Mouse (Mus musculus) layer of hippocampus, postnatal 10 days (tissue): ENCODE data around the gene Cenpo. TPM values are rescaled to one million over a fixed set of nuclear protein-coding genes. Genes with fewer than 3 reads are reported as not detected.
"Not testable (repeated sequence)": the region's sequence is repeated elsewhere in the genome, so short reads cannot be mapped to it uniquely, and the experiment has no call there.

ENCODE experiments used
- DNase-seq, 2 experiments: peaks; one replicate each; pipeline ENCODE4 v3.0.0; 2021; ENCODE audit warnings: low spot score in 2 of 2
- long read RNA-seq: library from polyadenylated mRNA; stranded (forward); transcript quantifications from one replicate; pipeline ENCODE4 v2.0.0, GENCODE M21; 2023
- total RNA-seq, 2 experiments: library from RNA; stranded (reverse); gene quantifications; 2 replicates each; pipeline ENCODE4 v1.2.3; 2021

The Cenpo gene
- total RNA-seq: 1 to 10 TPM; 5.8 to 6.4 TPM
- long read RNA-seq, partial matches to known transcripts: 0 of 6 reads
- long read RNA-seq, other reads (novel, unspliced or antisense): 6 of 6 reads

DNA sequence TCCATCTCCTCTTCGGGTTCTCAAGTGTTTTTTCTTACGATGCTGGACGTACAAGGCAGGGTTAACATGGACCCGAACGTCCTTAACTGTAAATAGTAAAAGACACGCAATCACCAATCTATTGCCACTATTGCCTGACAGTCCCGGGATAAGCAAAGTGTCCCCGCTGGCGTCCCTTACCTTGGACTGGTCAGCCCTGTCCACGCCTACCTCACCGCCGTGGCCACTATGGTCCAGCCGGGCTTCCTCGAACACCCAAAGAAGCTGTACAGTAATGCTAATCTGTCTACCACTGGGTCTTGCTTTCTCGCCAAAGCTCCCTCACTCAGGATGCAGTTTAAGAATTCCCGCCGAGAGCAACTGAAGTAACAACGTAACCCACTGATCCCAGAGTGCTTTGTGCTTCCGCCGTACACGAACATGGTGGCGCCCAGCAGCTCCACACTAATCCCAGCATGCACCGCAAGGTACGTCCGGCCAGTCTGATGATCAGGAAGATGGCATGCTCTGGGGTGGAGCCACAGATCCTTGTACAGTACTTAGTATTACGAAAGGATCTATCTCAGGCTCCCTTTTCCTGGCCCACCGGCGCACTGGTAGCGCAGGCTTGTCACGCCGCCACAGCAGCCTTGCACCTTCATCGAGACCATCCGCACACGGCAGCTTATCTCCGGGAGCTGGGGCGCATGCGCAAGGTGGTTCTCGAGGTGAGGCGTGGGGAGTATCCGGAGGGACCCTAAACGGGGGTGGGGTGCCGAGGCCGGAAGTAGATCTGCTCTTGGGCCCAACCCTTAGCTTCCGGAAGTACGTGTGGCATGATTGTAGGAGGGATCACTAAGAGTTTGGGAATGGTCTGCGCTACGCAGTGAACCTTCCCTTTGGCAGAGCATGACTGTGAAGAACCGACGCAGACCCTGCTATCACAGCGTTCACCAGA, at the start of gene Cenpo, which contains the start of gene Ptrhd1:
Gene Cenpo, minus strand, starts transcription at position 723 of the 937 bp plus-strand sequence.
Gene Ptrhd1, plus strand, starts transcription at position 456 of the 937 bp plus-strand sequence.
- DNase-seq: peak; percentile 92 to 94

DNA sequence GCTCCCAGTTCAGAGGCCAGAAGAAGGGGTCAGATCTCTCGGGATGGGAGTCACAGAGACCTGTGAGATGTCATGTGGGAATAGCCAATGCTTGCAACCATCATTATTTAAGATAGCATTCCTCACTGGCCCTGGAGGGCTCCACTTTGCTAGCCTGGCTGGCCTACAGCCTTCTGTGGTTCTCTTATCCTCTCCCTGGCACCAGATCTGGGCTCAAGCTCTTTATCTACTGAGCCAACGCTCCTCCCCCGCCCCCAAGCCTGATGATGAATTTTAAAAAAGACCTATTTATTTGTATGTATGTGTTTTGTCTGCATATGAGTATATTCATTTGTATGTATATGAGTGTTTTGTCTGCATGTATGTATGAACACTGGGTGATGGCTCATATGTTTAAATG, 45.8 kb upstream of the Cenpo start:
- no peak for DNase-seq

GRCm38 (mm10) chr12:4278978-4279755, 45.1 kb upstream of the Cenpo start:
- no peak for DNase-seq

DNA sequence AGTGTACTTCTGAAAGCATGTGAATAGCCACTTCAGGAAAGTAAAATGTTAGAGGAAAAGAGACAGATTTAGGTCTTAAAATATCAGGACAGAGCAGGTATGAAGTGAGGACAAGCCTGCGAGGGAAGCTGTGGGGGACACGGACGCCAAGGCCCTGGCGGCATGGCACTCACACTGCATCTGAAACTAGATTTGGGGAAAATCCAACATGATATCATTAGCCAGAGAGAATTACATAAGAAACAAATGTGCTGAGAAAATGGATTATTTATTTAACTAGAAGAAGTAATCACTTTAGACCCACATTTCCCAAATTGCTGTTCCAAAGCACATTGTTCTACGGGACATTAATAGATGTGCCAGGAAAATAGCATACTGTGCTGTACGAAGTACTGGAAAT, 37.0 kb upstream of the Cenpo start:
- no peak for DNase-seq

DNA sequence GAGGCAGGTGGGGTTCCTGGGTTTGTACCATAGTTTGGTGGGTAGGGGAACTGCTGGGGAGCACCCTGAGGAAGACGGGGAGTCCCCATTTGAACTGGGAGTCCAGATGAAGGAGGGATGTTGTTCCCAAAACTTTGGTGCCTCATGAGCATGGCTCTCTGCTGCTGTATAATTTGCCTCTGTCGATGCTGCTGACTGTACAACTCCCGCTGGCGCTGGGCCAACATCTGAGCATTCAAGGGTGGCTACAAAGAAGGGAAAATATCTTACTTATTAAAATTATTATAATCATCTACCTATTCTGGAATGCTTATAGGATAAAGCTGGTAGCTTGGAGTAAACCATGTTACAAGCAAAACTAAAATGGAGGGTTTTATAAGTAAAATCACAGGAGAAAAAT, 33.7 kb upstream of the Cenpo start:
- DNase-seq: peak in 1 of 2 experiments; percentile 20

- no peak for DNase-seq
These were observed 18.9 kb upstream of the Cenpo start for GRCm38 (mm10) chr12:4252742-4253655.

- DNase-seq: no peak
These were observed 15.7 kb upstream of the Cenpo start for GRCm38 (mm10) chr12:4249786-4250185.

DNA sequence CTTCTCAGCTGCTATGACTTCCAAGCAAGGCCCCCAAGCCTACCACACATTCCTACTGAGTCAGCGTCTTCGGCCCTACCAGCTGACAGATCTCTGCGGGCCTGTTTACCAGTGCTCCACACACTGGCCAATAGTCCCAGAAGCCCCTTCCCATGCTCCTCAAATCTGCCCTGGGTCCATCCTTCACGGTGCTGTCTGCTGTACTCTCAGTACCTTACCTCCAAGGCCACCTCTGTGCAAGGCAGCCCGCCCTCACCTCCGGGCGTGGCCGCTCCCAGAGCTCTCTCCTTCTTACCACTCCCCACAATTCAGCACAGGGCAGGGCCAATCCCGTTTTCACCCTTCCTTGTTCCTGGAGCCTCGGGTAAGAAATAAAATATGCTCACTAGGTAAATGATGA, 11.6 kb upstream of the Cenpo start:
- DNase-seq: no peak

GRCm38 (mm10) chr12:4243805-4244204, 9.7 kb upstream of the Cenpo start:
- no peak for DNase-seq

GRCm38 (mm10) chr12:4240281-4240680, 6.2 kb upstream of the Cenpo start:
- DNase-seq: not testable (repeated sequence)

- no peak for DNase-seq
These were observed 3.4 kb upstream of the Cenpo start for GRCm38 (mm10) chr12:4237481-4237880.

DNA sequence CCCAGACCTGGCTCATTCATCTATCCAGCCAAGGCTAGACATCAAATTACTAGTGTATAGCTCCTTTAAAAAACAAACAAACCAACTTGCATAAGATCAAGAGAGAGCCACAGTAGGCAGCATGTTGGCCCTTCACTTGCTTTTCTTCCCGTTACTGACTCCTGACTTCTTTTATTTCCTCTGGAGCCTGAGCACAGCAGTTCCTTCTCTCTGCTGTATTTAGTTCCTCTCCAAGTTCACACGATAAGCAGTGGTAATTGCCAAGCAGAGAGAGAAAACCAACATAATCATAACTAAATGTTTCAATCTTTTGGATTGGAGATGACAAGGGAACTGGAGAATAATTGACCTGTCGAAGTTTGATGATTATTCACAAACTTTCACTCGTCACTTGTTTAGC, 1.3 kb downstream of the Cenpo start:
- DNase-seq: no peak

GRCm38 (mm10) chr12:4230156-4230555, 3.9 kb downstream of the Cenpo start:
- no peak for DNase-seq

- no peak for DNase-seq
These were observed 21.2 kb downstream of the Cenpo start for GRCm38 (mm10) chr12:4212908-4213307.

GRCm38 (mm10) chr12:4211174-4211573, 22.9 kb downstream of the Cenpo start:
- DNase-seq: no peak

DNA sequence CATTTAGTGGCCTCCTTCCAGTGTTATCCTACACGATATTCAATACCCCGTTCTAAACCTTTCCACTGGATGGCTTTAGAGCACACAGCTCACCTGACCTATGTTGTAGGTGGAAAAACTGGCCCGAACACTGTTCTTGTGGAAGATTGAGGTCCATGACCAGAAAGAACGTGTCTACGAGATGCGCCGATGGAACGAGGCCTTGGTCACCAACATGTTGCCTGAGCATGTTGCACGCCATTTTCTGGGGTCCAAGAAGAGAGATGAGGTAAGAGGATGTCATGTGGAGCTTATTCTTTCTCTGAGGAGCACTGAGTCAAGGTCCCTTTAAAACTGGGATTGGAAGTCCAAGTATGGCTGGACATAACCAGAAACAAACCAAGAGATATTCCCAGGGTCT, 24.9 kb downstream of the Cenpo start:
- no peak for DNase-seq

GRCm38 (mm10) chr12:4208405-4209133, 25.5 kb downstream of the Cenpo start:
- peak; percentile 77 to 78 for DNase-seq

GRCm38 (mm10) chr12:4206106-4206505, 28.0 kb downstream of the Cenpo start:
- peak in 1 of 2 experiments; percentile 5 for DNase-seq

GRCm38 (mm10) chr12:4202206-4202605, 31.9 kb downstream of the Cenpo start:
- DNase-seq: no peak
